Mouse (Mus musculus) right cerebral cortex, postnatal 36 days (tissue): ENCODE measurements at regions not wholly inside any gene's neighbourhood (a gene's known extent, or its start where the extent isn't known, plus 50 kb on each side); places are given as distances from the start of the nearest gene placed in this dataset.
"Not testable (repeated sequence)": the region's sequence is repeated elsewhere in the genome, so short reads cannot be mapped to it uniquely, and the experiment has no call there.

ENCODE experiments used
- DNase-seq, 2 experiments: peaks; one replicate each; pipeline ENCODE4 v3.0.0; 2022; ENCODE audit warnings: low spot score in 2 of 2, mixed read lengths in 1 of 2

- no peak for DNase-seq
Measured at GRCm38 (mm10) chr9:5424236-5424635, 79.0 kb downstream of the Casp12 start.

- no peak for DNase-seq
Measured at GRCm38 (mm10) chr9:5448180-5448579, 103.0 kb downstream of the Casp12 start.

- DNase-seq, result no peak
Measured at GRCm38 (mm10) chr9:5456606-5457005, 111.4 kb downstream of the Casp12 start.

DNA sequence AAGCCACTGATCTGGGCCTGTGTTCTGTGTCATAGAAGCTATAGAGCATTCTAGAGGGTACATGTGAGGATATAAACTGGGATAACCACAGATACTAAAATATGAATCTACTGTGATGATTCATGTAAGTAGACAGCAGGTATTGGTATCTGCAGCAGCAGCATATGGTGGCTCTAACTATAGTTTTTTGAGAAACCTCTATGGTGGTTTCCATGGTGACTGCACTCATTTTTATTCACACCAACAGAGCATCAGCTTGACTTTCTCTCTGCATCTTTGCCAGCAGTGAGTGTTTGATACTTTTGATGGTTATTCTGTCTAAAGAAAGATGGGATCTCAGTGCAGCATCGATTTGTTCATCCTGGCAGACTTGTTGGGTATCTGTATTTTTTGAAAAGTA, 126.8 kb downstream of the Casp12 start:
- DNase-seq, result peak in 1 of 2 experiments; percentile 34

- no peak for DNase-seq
Measured at GRCm38 (mm10) chr9:5474271-5474670, 129.0 kb downstream of the Casp12 start.

- no peak for DNase-seq
Measured at GRCm38 (mm10) chr9:5485258-5485657, 140.0 kb downstream of the Casp12 start.

DNA sequence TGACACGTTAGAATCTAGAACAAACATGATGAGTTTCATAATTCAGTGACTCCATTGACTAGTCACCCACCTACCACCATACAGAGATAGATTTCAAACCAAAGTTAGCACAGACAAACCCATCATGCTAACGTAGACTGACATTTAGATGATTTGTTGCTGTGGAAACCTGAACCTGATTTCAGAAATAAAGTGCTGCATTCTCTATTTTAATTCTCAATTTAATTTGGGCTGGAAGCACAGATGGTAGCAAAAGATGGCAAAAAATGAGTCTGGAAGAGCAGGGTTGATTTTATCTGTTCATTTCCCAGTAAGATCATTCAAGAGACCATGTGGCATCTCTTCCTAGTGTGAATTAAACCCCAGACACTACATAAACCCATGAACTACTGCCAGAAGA, 151.6 kb downstream of the Casp12 start:
- DNase-seq, result peak in 1 of 2 experiments; percentile 53

DNA sequence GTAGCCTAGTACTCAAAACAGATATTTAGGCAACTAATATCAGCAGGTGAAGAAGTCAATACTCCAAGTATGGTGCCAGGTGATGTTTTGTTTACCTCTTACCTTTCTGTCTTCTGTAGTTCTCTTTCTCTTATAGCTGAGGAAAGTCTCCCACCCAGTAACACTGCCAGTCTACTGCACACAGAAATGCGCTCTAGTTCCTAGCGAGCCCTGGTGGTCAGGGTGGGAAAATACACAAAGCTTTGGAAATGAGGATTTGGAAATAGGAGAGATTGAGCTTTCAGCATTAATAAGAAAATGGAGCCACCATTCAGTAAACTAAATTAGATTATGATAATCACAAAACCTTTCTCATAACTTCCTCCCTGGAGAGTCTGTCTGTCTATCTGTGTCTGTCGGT, 153.1 kb downstream of the Casp12 start:
- no peak for DNase-seq

DNA sequence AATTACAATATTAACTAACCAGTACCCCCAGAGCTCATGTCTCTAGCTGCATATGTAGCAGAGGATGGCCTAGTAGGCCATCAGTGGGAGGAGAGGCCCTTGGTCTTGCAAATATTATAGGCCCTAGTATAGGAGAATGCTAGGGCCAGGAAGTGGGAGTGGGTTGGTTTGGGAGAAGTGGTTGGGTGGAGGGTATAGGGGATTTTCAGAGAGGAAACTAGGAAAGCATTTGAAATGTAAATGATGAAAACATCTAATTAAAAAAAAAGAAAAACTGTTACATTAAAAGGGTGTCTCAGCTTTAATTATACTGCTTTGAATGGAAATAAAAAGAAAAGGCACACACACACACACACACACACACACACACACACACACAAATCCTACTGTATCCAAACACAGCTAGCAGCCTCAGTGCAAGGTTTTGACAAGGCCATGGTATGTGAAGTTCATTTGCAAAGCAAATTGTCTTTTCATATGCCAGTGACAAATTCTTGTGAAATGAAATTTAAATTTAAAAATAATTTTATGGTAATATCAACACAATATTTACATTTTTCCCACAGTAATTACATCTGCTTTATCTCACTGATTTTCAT, 180.6 kb downstream of the Casp12 start:
- no peak for DNase-seq

DNA sequence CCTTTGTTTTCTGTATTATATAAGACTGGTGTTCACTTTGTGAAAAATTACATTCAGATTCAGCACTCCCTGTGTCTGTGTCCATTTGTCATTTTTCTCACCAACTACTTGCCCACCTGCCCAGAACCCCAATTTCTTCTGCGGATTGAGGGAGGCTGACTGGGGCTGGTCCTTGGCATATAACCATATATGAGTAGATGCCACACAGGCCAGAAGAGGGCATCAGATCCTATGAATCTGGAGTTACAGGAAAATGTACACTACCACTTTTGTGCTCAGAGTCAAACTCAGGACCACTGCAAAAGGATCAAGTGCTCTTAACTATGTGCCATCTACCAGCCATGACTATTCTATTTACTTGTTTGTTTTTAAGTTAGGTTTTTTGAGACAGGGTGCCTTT, 197.4 kb downstream of the Casp12 start:
- DNase-seq, result no peak

DNA sequence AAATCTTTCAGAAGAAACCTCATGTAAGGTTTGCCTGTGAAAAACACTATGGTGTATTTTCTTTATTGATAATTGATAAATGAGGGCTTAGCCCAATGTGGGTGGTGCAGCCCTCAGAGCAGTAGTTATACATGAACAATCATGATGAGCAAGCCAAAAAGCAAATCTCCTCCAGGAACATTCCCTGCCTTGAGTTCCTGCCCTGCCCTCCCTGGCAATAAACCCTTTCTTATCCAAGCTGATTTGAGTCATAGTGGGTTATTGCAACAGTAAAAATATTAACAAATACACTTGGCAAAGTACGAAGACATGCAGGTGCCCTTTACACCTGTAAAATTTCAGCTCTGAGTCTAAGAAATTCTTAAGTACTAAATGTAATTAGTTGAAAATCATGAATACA, 229.8 kb downstream of the Casp12 start:
- no peak for DNase-seq

- not testable (repeated sequence) for DNase-seq
Measured at GRCm38 (mm10) chr9:5578168-5578567, 232.9 kb downstream of the Casp12 start.

- no peak for DNase-seq
Measured at GRCm38 (mm10) chr9:5595891-5596635, 250.8 kb downstream of the Casp12 start.

DNA sequence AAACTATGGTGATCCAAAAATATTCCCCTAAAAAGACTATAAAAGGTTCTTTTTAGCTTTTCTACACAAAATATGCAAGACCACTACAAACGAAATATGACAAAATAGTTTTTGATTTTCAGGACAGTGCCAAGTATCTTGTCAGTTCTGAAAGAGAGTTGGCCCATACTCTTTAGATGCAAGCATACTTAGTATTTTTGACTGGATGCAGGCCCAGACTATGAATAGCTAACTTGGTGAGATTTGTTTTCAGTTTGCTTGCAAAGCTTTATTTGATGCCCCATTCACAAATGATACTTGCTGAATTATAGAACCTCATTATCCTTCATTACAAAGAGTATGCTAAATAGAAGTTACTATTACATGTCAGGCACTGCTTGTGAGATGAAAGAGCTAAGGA, 258.8 kb downstream of the Casp12 start:
- DNase-seq, result no peak

DNA sequence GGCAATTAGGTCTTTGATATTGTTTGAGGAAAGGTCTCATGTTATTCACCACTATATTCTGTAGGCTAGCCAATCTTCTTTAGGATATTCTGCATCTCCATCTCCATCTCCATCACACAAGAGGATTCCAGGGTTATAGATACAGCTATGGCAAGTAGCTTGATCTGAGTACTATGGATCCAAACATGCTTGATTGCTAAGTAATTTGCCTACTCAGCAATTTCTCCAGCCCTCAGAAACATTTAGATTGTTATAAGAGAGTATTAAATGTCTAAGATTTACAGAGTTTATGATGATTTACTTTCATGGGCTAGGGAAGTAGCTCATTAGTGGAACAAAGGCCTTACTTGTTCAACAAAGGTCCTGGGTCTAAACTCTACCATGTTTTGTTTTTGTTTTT, 259.8 kb downstream of the Casp12 start:
- no peak for DNase-seq

GRCm38 (mm10) chr9:5616725-5617124, 271.5 kb downstream of the Casp12 start:
- DNase-seq, result no peak

GRCm38 (mm10) chr9:5623396-5623795, 278.2 kb downstream of the Casp12 start:
- no peak for DNase-seq

DNA sequence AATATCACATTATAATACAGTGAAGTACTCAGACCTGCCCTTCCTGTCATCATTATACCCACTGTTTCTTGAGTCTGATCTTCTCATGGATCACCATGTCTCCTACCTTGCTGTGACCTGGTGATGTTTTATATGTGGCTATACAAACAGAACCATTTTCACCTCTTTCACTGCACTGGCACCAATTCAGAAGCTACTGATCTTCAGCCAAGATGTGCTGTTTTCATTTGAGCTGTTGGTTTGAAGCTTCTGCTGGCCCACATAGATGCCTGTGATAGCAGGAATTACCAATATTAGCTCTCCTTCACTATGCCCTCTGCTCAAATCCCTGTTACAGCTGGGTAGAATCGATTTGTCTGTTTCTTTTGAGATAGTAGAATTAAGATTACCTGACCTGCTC, 282.3 kb downstream of the Casp12 start:
- DNase-seq, result no peak

DNA sequence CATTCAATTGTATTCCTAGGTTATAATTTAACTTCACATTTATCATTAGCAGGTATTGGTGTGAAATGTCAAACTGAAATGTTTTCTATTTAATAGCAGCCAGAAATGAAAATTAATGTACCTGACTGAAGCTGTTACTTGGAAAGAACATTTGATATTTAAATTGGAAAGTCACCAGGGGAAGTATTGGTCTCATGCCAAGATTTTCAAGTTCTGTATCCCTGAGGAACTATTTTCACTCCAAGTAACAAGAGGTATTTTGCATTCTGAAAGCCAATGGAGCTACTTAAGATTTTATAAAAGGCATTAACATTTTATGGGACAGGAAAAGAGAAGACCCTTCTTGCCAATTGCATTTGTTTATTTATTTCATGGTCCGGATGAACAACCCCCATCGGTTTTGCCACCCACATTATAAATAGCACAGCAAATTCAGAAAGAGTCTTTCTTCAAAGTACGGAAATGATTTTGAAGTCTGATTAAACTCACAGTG, 289.3 kb downstream of the Casp12 start:
- DNase-seq, result no peak

- no peak for DNase-seq
Measured at GRCm38 (mm10) chr9:5634969-5635368, 289.7 kb downstream of the Casp12 start.

GRCm38 (mm10) chr9:5663886-5664285, 318.7 kb downstream of the Casp12 start:
- no peak for DNase-seq

GRCm38 (mm10) chr9:5673551-5673950, 328.3 kb downstream of the Casp12 start:
- DNase-seq, result peak in 1 of 2 experiments; percentile 8

DNA sequence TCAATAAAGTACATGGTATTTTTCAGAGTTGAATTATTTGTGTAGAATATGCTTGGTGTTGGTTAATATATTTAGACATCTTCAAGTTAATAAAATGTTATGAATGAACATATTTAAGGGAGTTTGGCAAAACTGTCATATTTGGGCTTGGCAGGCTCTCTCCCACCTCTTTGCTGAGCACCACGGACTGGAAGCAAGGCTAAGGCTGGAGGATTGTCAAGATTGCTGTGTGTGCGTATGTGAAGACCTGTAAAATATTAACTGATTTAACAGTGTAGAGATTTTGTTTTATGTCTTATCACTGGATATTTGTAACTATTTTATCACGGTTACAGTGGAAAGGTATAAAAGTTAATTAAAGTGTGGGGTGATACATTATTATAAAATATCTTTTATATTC, 363.3 kb downstream of the Casp12 start:
- no peak for DNase-seq
